Mouse (Mus musculus) liver, postnatal 0 days (tissue): ENCODE results near the gene Klhl3.

Source experiments
- CTCF ChIP-seq: sonication (generic); IDR thresholded peaks from 2 replicates; pipeline ENCODE4 v1.5.1; 2016; ENCODE audit warnings: antibody characterized with exemption, low read depth
- EP300 ChIP-seq: IDR thresholded peaks from 2 replicates; pipeline ENCODE4 v1.6.1; 2016; ENCODE audit warnings: antibody characterized with exemption, low read depth, mild to moderate bottlenecking

DNA sequence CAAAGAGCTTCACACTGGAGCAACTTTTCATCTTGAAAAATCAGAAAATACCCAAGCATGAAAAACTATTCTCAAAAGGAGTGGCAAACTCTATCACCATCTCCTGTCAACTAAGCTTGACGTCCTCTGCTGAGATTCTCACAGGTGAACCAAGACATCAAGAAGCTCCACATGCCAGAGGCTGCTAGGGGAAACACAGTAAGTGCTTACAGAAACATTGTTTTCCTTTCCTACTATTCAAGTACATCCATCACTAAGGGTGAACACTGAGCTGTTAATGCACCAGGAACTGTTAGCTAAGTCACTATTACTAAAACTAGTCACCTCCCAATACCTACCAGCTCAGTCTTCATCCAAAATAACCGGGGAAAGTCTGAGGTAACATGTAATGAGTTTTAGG is 11.6 kb upstream of the Klhl3 start:
- TF ChIP-seq CTCF, result no peak
- no peak for TF ChIP-seq EP300
